Mouse (Mus musculus): Measurements from ENCODE around the gene Brd1. TPM values are rescaled to one million over a fixed set of nuclear protein-coding genes. Genes with fewer than 3 reads are reported as not detected.

Gene Brd1
- polyA plus RNA-seq, 2 experiments: 24.9 to 28.2 TPM

GRCm38 (mm10) chr15:88688120-88688519 lies 45.9 kb downstream of the Brd1 start:
- Histone ChIP-seq H3K9me3 (ENCODE audit: control insufficient read depth, low read length) (no peaks in the 10 kb centered on the region), H3K4me3 (replicated peaks; ENCODE audit: low read length) (no peak overlapping the region), H3K4me2 (replicated peaks; ENCODE audit: low read depth, low read length, severe bottlenecking) (no peak overlapping the region), H3K27me3 (ENCODE audit: control insufficient read depth, insufficient read depth, low read length) (no peaks in the 10 kb centered on the region), H3K9ac (ENCODE audit: low read depth, low read length, severe bottlenecking) (no peak overlapping the region), H3K4me1 (ENCODE audit: control insufficient read depth, insufficient read depth, low read length) (0 out of 2 replicates have a peak, but pooled peaks cover 3% of the 10 kb centered on the region), H3K27ac (replicated peaks; ENCODE audit: low read depth, low read length) (no peak overlapping the region), H3K36me3 (ENCODE audit: control insufficient read depth, insufficient read depth, low read length) (peaks cover 79% of the 10 kb centered on the region)
- no peak for DNase-seq (ENCODE audit: low spot score)
- TF ChIP-seq POLR2A (IDR thresholded peaks at IDR 0.05; ENCODE audit: borderline replicate concordance, extremely low read depth, insufficient read depth, insufficient read length): no peak
- ATAC-seq (ENCODE audit: low FRiP score, low read depth): no peak
- WGBS: 93% methylated on average over 10 of the region's 10 CpGs

- Histone ChIP-seq H3K4me1 (ENCODE audit: control insufficient read depth, insufficient read depth, low read length) (no peaks in the 10 kb centered on the region), H3K9me3 (ENCODE audit: control insufficient read depth, low read length) (no peaks in the 10 kb centered on the region), H3K27me3 (ENCODE audit: control insufficient read depth, insufficient read depth, low read length) (no peaks in the 10 kb centered on the region), H3K27ac (replicated peaks; ENCODE audit: low read depth, low read length) (no peak overlapping the region), H3K4me3 (replicated peaks; ENCODE audit: low read length) (no peak overlapping the region), H3K9ac (ENCODE audit: low read depth, low read length, severe bottlenecking) (no peak overlapping the region), H3K4me2 (replicated peaks; ENCODE audit: low read depth, low read length, severe bottlenecking) (no peak overlapping the region), H3K36me3 (ENCODE audit: control insufficient read depth, insufficient read depth, low read length) (peaks cover 66% of the 10 kb centered on the region)
- TF ChIP-seq POLR2A (IDR thresholded peaks at IDR 0.05; ENCODE audit: borderline replicate concordance, extremely low read depth, insufficient read depth, insufficient read length): no peak
- ATAC-seq (ENCODE audit: low FRiP score, low read depth): no peak
- WGBS: 89% methylated on average over 5 of the region's 5 CpGs
- no peak for DNase-seq (ENCODE audit: low spot score)
Observed at GRCm38 (mm10) chr15:88686725-88687124, 47.3 kb downstream of the Brd1 start.

GRCm38 (mm10) chr15:88684039-88684438 lies 50.0 kb downstream of the Brd1 start:
- Histone ChIP-seq H3K36me3 (ENCODE audit: control insufficient read depth, insufficient read depth, low read length) (peaks cover 39% of the 10 kb centered on the region), H3K27ac (replicated peaks; ENCODE audit: low read depth, low read length) (no peak overlapping the region), H3K9ac (ENCODE audit: low read depth, low read length, severe bottlenecking) (no peak overlapping the region), H3K9me3 (ENCODE audit: control insufficient read depth, low read length) (no peaks in the 10 kb centered on the region), H3K27me3 (ENCODE audit: control insufficient read depth, insufficient read depth, low read length) (no peaks in the 10 kb centered on the region), H3K4me3 (replicated peaks; ENCODE audit: low read length) (no peak overlapping the region), H3K4me2 (replicated peaks; ENCODE audit: low read depth, low read length, severe bottlenecking) (no peak overlapping the region), H3K4me1 (ENCODE audit: control insufficient read depth, insufficient read depth, low read length) (no peaks in the 10 kb centered on the region)
- DNase-seq (ENCODE audit: low spot score): no peak
- 85% methylated on average over 6 of the region's 6 CpGs for WGBS
- ATAC-seq (ENCODE audit: low FRiP score, low read depth): no peak
- no peak for TF ChIP-seq POLR2A (IDR thresholded peaks at IDR 0.05; ENCODE audit: borderline replicate concordance, extremely low read depth, insufficient read depth, insufficient read length)

GRCm38 (mm10) chr15:88680931-88681330 lies 53.1 kb downstream of the Brd1 start:
- Histone ChIP-seq H3K9me3 (ENCODE audit: control insufficient read depth, low read length) (no peaks in the 10 kb centered on the region), H3K27me3 (ENCODE audit: control insufficient read depth, insufficient read depth, low read length) (no peaks in the 10 kb centered on the region), H3K27ac (replicated peaks; ENCODE audit: low read depth, low read length) (no peak overlapping the region), H3K9ac (ENCODE audit: low read depth, low read length, severe bottlenecking) (no peak overlapping the region), H3K4me1 (ENCODE audit: control insufficient read depth, insufficient read depth, low read length) (no peaks in the 10 kb centered on the region), H3K4me2 (replicated peaks; ENCODE audit: low read depth, low read length, severe bottlenecking) (no peak overlapping the region), H3K4me3 (replicated peaks; ENCODE audit: low read length) (no peak overlapping the region), H3K36me3 (ENCODE audit: control insufficient read depth, insufficient read depth, low read length) (peaks cover 10% of the 10 kb centered on the region; the same call in 1 of the 2 replicates)
- no peak for ATAC-seq (ENCODE audit: low FRiP score, low read depth)
- DNase-seq (ENCODE audit: low spot score): no peak
- no peak for TF ChIP-seq POLR2A (IDR thresholded peaks at IDR 0.05; ENCODE audit: borderline replicate concordance, extremely low read depth, insufficient read depth, insufficient read length)
- 56% methylated on average over 5 of the region's 5 CpGs for WGBS

GRCm38 (mm10) chr15:88677568-88677967 lies 56.5 kb downstream of the Brd1 start:
- H3K9me3 ChIP-seq (ENCODE audit: control insufficient read depth, low read length): no peaks in the 10 kb centered on the region
- no peak overlapping the region for H3K4me2 ChIP-seq (replicated peaks; ENCODE audit: low read depth, low read length, severe bottlenecking)
- ATAC-seq (ENCODE audit: low FRiP score, low read depth) (no peak), DNase-seq (ENCODE audit: low spot score) (no peak)
- H3K4me1 ChIP-seq (ENCODE audit: control insufficient read depth, insufficient read depth, low read length): no peaks in the 10 kb centered on the region
- H3K27ac ChIP-seq (replicated peaks; ENCODE audit: low read depth, low read length): no peak overlapping the region
- H3K9ac ChIP-seq (ENCODE audit: low read depth, low read length, severe bottlenecking): no peak overlapping the region
- H3K4me3 ChIP-seq (replicated peaks; ENCODE audit: low read length): no peak overlapping the region
- 90% methylated on average over 5 of the region's 5 CpGs for WGBS
- H3K27me3 ChIP-seq (ENCODE audit: control insufficient read depth, insufficient read depth, low read length): no peaks in the 10 kb centered on the region
- H3K36me3 ChIP-seq (ENCODE audit: control insufficient read depth, insufficient read depth, low read length): no peaks in the 10 kb centered on the region
- no peak for TF ChIP-seq POLR2A (IDR thresholded peaks at IDR 0.05; ENCODE audit: borderline replicate concordance, extremely low read depth, insufficient read depth, insufficient read length)

GRCm38 (mm10) chr15:88675998-88676397 lies 58.0 kb downstream of the Brd1 start:
- Histone ChIP-seq H3K4me1 (ENCODE audit: control insufficient read depth, insufficient read depth, low read length) (no peaks in the 10 kb centered on the region), H3K27ac (replicated peaks; ENCODE audit: low read depth, low read length) (no peak overlapping the region), H3K9ac (ENCODE audit: low read depth, low read length, severe bottlenecking) (no peak overlapping the region), H3K27me3 (ENCODE audit: control insufficient read depth, insufficient read depth, low read length) (no peaks in the 10 kb centered on the region), H3K9me3 (ENCODE audit: control insufficient read depth, low read length) (no peaks in the 10 kb centered on the region), H3K4me2 (replicated peaks; ENCODE audit: low read depth, low read length, severe bottlenecking) (no peak overlapping the region), H3K4me3 (replicated peaks; ENCODE audit: low read length) (no peak overlapping the region), H3K36me3 (ENCODE audit: control insufficient read depth, insufficient read depth, low read length) (no peaks in the 10 kb centered on the region)
- TF ChIP-seq POLR2A (IDR thresholded peaks at IDR 0.05; ENCODE audit: borderline replicate concordance, extremely low read depth, insufficient read depth, insufficient read length): no peak
- ATAC-seq (ENCODE audit: low FRiP score, low read depth) (no peak), DNase-seq (ENCODE audit: low spot score) (no peak)
- WGBS: 79% methylated on average over 5 of the region's 5 CpGs

Data from limb, embryonic 14.5 days (tissue).